Mouse (Mus musculus) heart, adult 2 months (tissue): ENCODE data around the gene Otoa. TPM values are rescaled to one million over a fixed set of nuclear protein-coding genes. Genes with fewer than 3 reads are reported as not detected.

Experiments used
- DNase-seq, 2 experiments: peaks; one replicate each; pipeline ENCODE4 v3.0.0; 2021
- H3K27ac ChIP-seq: fragments of 200-600 bp; 2 replicates; pipeline ENCODE4 v1.8.1; 2022
- H3K27me3 ChIP-seq: fragments of 200-500 bp; 2 replicates; pipeline ENCODE4 v1.6.1; 2012; ENCODE audit warnings: mild to moderate bottlenecking, low read length, inconsistent platforms, mixed read lengths; ENCODE audit not compliant: control insufficient read depth, insufficient read depth
- H3K36me3 ChIP-seq: fragments of 200-500 bp; 2 replicates; pipeline ENCODE4 v1.6.1; 2012; ENCODE audit warnings: low read length, inconsistent platforms; ENCODE audit not compliant: control insufficient read depth, insufficient read depth
- H3K4me1 ChIP-seq: fragments of 200-500 bp; 2 replicates; pipeline ENCODE4 v1.6.1; 2011; ENCODE audit warnings: low read length; ENCODE audit not compliant: control insufficient read depth, insufficient read depth
- H3K4me3 ChIP-seq: fragments of 200-600 bp; 2 replicates; pipeline ENCODE4 v1.8.1; 2022
- H3K79me2 ChIP-seq: fragments of 200-500 bp; replicated peaks from 2 replicates; pipeline ENCODE4 v1.6.1; 2012; ENCODE audit warnings: mild to moderate bottlenecking, inconsistent platforms, low read length, moderate library complexity, mixed read lengths; ENCODE audit not compliant: control insufficient read depth, insufficient read depth
- H3K9ac ChIP-seq: fragments of 200-500 bp; 2 replicates; pipeline ENCODE4 v1.6.1; 2012; ENCODE audit warnings: low read depth, mild to moderate bottlenecking, control low read depth, inconsistent platforms, low read length, mixed read lengths
- CTCF ChIP-seq: fragments of 200-600 bp; IDR thresholded peaks from 2 replicates; pipeline ENCODE4 v1.8.1; 2022; ENCODE audit warnings: antibody characterized with exemption, mild to moderate bottlenecking, moderate library complexity
- EP300 ChIP-seq: fragments of 200-500 bp; IDR thresholded peaks from 2 replicates; pipeline ENCODE4 v1.6.1; 2011; ENCODE audit warnings: low read depth, low read length, control low read depth; ENCODE audit not compliant: insufficient read depth
- POLR2A ChIP-seq: fragments of 200-500 bp; IDR thresholded peaks from 2 replicates; pipeline ENCODE4 v1.6.1; 2011; ENCODE audit warnings: mild to moderate bottlenecking, low read depth, low read length, control low read depth; ENCODE audit not compliant: insufficient read depth
- WGBS: fragments of 180-500 bp; shearing (Covaris S2); methylation state at CpG from one replicate; pipeline ENCODE4 v1.1.7; 2018; 5-methylcytosine and 5-hydroxymethylcytosine counted together
- intact Hi-C: fragments of 180-260 bp; cut with DNase I; formaldehyde crosslinking; loops from one replicate; pipeline ENCODE4 v1.15.1; 2025
- polyA plus RNA-seq: library from polyadenylated mRNA; depleted of rRNA; stranded (reverse); fragments of >200 nt; gene quantifications from 2 replicates; pipeline ENCODE4 v1.2.3, GENCODE M21; 2012
- total RNA-seq, 2 experiments: library from RNA; stranded (reverse); gene quantifications; 2 replicates each; pipeline ENCODE4 v1.2.3; 2021

The Otoa gene
- total and polyA plus RNA-seq, 3 experiments, result 0.10 to 0.30 TPM; not detected in 1

- no peak overlapping the region for H3K4me3 ChIP-seq
- peak overlapping the region; percentile 78 for H3K27ac ChIP-seq
- no peaks in the 10 kb centered on the region for H3K27me3 ChIP-seq
- no peak for TF ChIP-seq EP300
- no peak for TF ChIP-seq CTCF
- TF ChIP-seq POLR2A, result no peak
- peaks cover 11% of the 10 kb centered on the region for H3K36me3 ChIP-seq
- peaks cover 24% of the 10 kb centered on the region for H3K4me1 ChIP-seq
- H3K9ac ChIP-seq, result no peak overlapping the region
- WGBS, result 23% methylated on average over 6 of the region's 6 CpGs
- no peaks in the 10 kb centered on the region for H3K79me2 ChIP-seq
- peak; percentile 40 to 42 for DNase-seq
- intact Hi-C loops, result loop anchor here (5.0 to 10.0 kb wide), 4 partner anchors 38 to 570 kb away; partner anchors contain the start of genes Cdr2 and Mfsd13b
Measured at GRCm38 (mm10) chr7:121074801-121075400, 6.5 kb upstream of the Otoa start.

DNA sequence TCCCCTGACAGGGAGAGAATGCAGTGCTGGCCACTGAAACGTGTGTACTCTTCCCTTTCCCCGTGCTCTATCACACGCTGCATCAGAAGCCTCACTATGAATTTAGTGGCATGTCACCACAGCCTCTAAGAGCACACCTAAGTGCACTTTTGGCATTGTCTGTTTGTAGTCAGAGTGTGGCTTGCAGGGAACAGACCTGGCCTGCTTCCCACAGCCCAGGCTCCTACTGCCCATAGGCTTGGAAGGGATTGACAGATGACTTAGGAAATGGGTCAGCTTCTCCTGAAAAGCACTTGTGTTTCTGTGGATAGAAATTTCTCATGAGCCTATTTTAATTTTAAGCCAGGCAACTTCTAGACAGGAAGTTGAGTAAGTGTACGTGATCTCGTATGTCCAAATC lies 6.0 kb upstream of the Otoa start:
- no peaks in the 10 kb centered on the region for H3K79me2 ChIP-seq
- H3K36me3 ChIP-seq, result peaks cover 11% of the 10 kb centered on the region
- DNase-seq, result no peak
- 31% methylated on average over 5 of the region's 5 CpGs for WGBS
- H3K9ac ChIP-seq, result no peak overlapping the region
- no peak overlapping the region for H3K4me3 ChIP-seq
- peak overlapping the region; percentile 78 for H3K27ac ChIP-seq
- H3K4me1 ChIP-seq, result peaks cover 24% of the 10 kb centered on the region
- no peaks in the 10 kb centered on the region for H3K27me3 ChIP-seq
- TF ChIP-seq POLR2A, result no peak
- no peak for TF ChIP-seq CTCF
- no peak for TF ChIP-seq EP300
- intact Hi-C loops, result loop anchor here (5.0 to 10.0 kb wide), 2 partner anchors 143 to 569 kb away; no protein-coding TSS in a partner anchor

- DNase-seq, result no peak
- WGBS, result 94% methylated on average over 6 of the region's 6 CpGs
- TF ChIP-seq CTCF (no peak), EP300 (no peak), POLR2A (no peak)
- no peak overlapping the region for H3K4me3 ChIP-seq
- H3K27ac ChIP-seq, result no peak overlapping the region
- peaks cover 11% of the 10 kb centered on the region for H3K36me3 ChIP-seq
- peaks cover 21% of the 10 kb centered on the region for H3K4me1 ChIP-seq
- intact Hi-C loops, result loop anchor here (5.0 to 10.0 kb wide), 2 partner anchors 145 to 567 kb away; no protein-coding TSS in a partner anchor
- H3K79me2 ChIP-seq, result no peaks in the 10 kb centered on the region
- H3K9ac ChIP-seq, result no peak overlapping the region
- no peaks in the 10 kb centered on the region for H3K27me3 ChIP-seq
Measured at GRCm38 (mm10) chr7:121077311-121077710, 4.1 kb upstream of the Otoa start.

GRCm38 (mm10) chr7:121077829-121078228 lies 3.6 kb upstream of the Otoa start:
- Histone ChIP-seq H3K4me1 (peaks cover 21% of the 10 kb centered on the region), H3K4me3 (no peak overlapping the region)
- intact Hi-C loops, result loop anchor here (1.0 to 10.0 kb wide), 3 partner anchors 42 to 567 kb away; no protein-coding TSS in a partner anchor

DNA sequence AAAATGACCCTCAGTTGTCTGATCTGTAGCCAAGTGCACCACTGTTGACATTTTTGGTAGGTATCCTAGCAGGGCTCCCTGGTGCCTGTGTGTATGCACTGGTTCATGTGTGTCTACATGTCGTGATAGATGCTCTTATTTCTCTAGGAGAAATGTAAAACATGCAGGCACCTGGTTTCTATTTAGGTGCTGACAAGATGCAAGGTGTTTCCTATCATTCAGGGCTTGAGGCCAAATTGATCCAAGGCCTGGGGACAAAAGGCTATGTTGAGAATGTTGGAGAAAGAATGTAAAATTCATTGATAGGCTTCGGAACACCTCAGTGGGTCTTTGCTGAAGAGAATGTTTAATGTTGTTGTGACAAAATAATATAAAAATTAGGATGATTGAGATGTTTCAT lies 366 bp downstream of the Otoa start:
- intact Hi-C loops, result no loop called here
- no peaks in the 10 kb centered on the region for H3K36me3 ChIP-seq
- no peaks in the 10 kb centered on the region for H3K79me2 ChIP-seq
- WGBS, result 71% methylated on average over 2 of the region's 2 CpGs
- TF ChIP-seq CTCF, result no peak
- no peak for TF ChIP-seq POLR2A
- TF ChIP-seq EP300, result no peak
- no peaks in the 10 kb centered on the region for H3K27me3 ChIP-seq
- H3K4me3 ChIP-seq, result no peak overlapping the region
- H3K9ac ChIP-seq, result no peak overlapping the region
- DNase-seq, result no peak
- H3K27ac ChIP-seq, result no peak overlapping the region
- no peaks in the 10 kb centered on the region; the same call in 1 of the 2 replicates for H3K4me1 ChIP-seq

More at GRCm38 (mm10) chr7:121077829-121078228, 3.6 kb upstream of the Otoa start:
- no peak overlapping the region for H3K27ac ChIP-seq
- H3K79me2 ChIP-seq, result no peaks in the 10 kb centered on the region
- DNase-seq, result peak; percentile 46 to 62
- H3K9ac ChIP-seq, result no peak overlapping the region
- H3K36me3 ChIP-seq, result peaks cover 10% of the 10 kb centered on the region
- H3K27me3 ChIP-seq, result no peaks in the 10 kb centered on the region
- TF ChIP-seq POLR2A (no peak), CTCF (peak; percentile 88), EP300 (0 out of 2 replicates have a peak, but pooled peaks have one; percentile 18)
- 15% methylated on average over 5 of the region's 5 CpGs for WGBS

DNA sequence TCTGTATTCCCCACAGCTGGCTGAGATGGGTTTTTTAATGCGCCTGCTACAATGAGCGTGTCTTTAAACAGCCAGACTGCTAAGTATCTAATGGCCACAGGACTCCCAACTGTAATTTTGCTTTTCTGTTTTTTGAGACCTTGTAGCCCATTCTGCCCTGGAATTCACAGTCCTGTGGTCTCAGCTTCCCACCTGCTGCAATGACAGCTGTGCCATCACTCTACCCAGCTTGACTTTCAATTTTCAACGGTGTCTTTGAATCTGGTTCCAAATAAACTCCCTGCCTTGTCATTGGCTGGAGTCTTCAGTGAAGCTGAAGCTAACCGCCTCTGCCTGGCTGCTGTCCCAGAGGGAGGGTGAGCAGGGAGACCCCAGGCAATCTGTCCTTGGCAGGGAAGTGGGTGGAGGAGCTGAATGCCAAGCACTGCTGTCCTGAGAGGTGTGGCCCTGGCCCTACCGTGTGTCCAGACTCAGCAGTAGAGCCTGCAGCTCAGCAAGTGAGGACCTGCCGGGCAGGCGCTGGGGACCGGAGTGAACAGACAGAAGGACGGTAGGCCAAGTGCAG lies 1.6 kb downstream of the Otoa start:
- Histone ChIP-seq H3K79me2 (no peaks in the 10 kb centered on the region), H3K27ac (no peak overlapping the region), H3K36me3 (no peaks in the 10 kb centered on the region), H3K4me1 (no peaks in the 10 kb centered on the region; the same call in 1 of the 2 replicates), H3K27me3 (no peaks in the 10 kb centered on the region), H3K4me3 (no peak overlapping the region), H3K9ac (no peak overlapping the region)
- intact Hi-C loops, result no loop called here
- TF ChIP-seq CTCF, result no peak
- no peak for TF ChIP-seq POLR2A
- no peak for TF ChIP-seq EP300
- no peak for DNase-seq
- WGBS, result 73% methylated on average over 9 of the region's 9 CpGs
